Mouse (Mus musculus) MEL (cell line): ENCODE measurements around the gene 1700024G13Rik. TPM values are rescaled to one million over a fixed set of nuclear protein-coding genes. Genes with fewer than 3 reads are reported as not detected.

Experiments
- DNase-seq: peaks from one replicate; pipeline ENCODE4 v3.0.0; 2011; ENCODE audit warnings: low read depth, low spot score
- H3K27ac ChIP-seq: 2 replicates; pipeline ENCODE4 v1.5.1; 2012; ENCODE audit warnings: low read depth, mild to moderate bottlenecking, control low read depth, low read length, moderate library complexity; ENCODE audit not compliant: control insufficient read depth
- H3K27me3 ChIP-seq, 2 experiments: fragments of 150-350 bp in 1 of 2; sonication (generic) in 1 of 2; 2 replicates each; pipeline ENCODE4 v1.6.1; 2012; ENCODE audit warnings: low read length in 2 of 2, mild to moderate bottlenecking in 2 of 2, improper control_type of control experiment in 1 of 2, moderate library complexity in 1 of 2; ENCODE audit not compliant: insufficient read depth in 2 of 2, control insufficient read depth in 1 of 2
- H3K36me3 ChIP-seq, 2 experiments: 2 replicates each; pipeline ENCODE4 v1.6.1; 2012 to 2014; ENCODE audit warnings: low read length in 2 of 2, improper control_type of control experiment in 1 of 2, inconsistent platforms in 1 of 2, mild to moderate bottlenecking in 1 of 2; ENCODE audit not compliant: insufficient read depth in 2 of 2, control insufficient read depth in 1 of 2
- H3K4me1 ChIP-seq, 2 experiments: fragments of 150-350 bp in 1 of 2; sonication (generic) in 1 of 2; 2 replicates each; pipeline ENCODE4 v1.6.1; 2012; ENCODE audit warnings: low read length in 2 of 2, improper control_type of control experiment in 1 of 2, mild to moderate bottlenecking in 1 of 2; ENCODE audit not compliant: insufficient read depth in 2 of 2, control insufficient read depth in 1 of 2
- H3K4me3 ChIP-seq, 2 experiments: fragments of 150-350 bp in 1 of 2; sonication (generic) in 1 of 2; 2 replicates each; pipeline ENCODE4 v1.5.1; 2012; ENCODE audit warnings: low read depth in 2 of 2, low read length in 2 of 2, mild to moderate bottlenecking in 2 of 2, moderate library complexity in 2 of 2, control low read depth in 1 of 2, improper control_type of control experiment in 1 of 2; ENCODE audit not compliant: control insufficient read depth in 1 of 2, insufficient read depth in 1 of 2
- H3K79me2 ChIP-seq: 2 replicates; pipeline ENCODE4 v1.6.1; 2012; ENCODE audit warnings: mild to moderate bottlenecking, low read length, moderate library complexity; ENCODE audit not compliant: control insufficient read depth, poor library complexity, insufficient read depth
- H3K9ac ChIP-seq: 2 replicates; pipeline ENCODE4 v1.6.1; 2012; ENCODE audit warnings: low read depth, mild to moderate bottlenecking, control low read depth, low read length, moderate library complexity; ENCODE audit not compliant: control insufficient read depth, poor library complexity, severe bottlenecking
- H3K9me3 ChIP-seq: fragments of 150-350 bp; sonication (generic); replicated peaks from 2 replicates; pipeline ENCODE4 v1.6.1; 2012; ENCODE audit warnings: mild to moderate bottlenecking, low read length, improper control_type of control experiment, moderate library complexity; ENCODE audit not compliant: insufficient read depth
- BHLHE40 ChIP-seq: IDR thresholded peaks from 2 replicates; pipeline ENCODE4 v1.6.1; 2012; ENCODE audit warnings: low read depth, mild to moderate bottlenecking, inconsistent platforms, low read length, improper control_type of control experiment, borderline replicate concordance
- CHD1 ChIP-seq: IDR thresholded peaks from 2 replicates; pipeline ENCODE4 v1.6.1; 2012; ENCODE audit warnings: low read depth, mild to moderate bottlenecking, inconsistent platforms, low read length, improper control_type of control experiment
- CTCF ChIP-seq, 3 experiments: IDR thresholded peaks in 2 of 3; conservative IDR thresholded peaks in 1 of 3; 2 replicates each; pipeline ENCODE4 v1.5.1; 2011 to 2012; ENCODE audit warnings: low read length in 3 of 3, low read depth in 2 of 3, mild to moderate bottlenecking in 2 of 3, improper control_type of control experiment in 1 of 3, inconsistent platforms in 1 of 3, mixed read lengths in 1 of 3, moderate library complexity in 1 of 3; ENCODE audit not compliant: control insufficient read depth in 1 of 3, insufficient read depth in 1 of 3, poor library complexity in 1 of 3, severe bottlenecking in 1 of 3
- E2F4 ChIP-seq: IDR thresholded peaks from 2 replicates; pipeline ENCODE4 v1.6.1; 2011; ENCODE audit warnings: low read depth, low read length, improper control_type of control experiment, borderline replicate concordance
- EP300 ChIP-seq, 2 experiments: IDR thresholded peaks; 2 replicates each; pipeline ENCODE4 v1.6.1; 2011; ENCODE audit warnings: improper control_type of control experiment in 2 of 2, low read length in 2 of 2, low read depth in 1 of 2, mild to moderate bottlenecking in 1 of 2
- ETS1 ChIP-seq: IDR thresholded peaks from 2 replicates; pipeline ENCODE4 v1.6.1; 2012; ENCODE audit warnings: low read depth, mild to moderate bottlenecking, inconsistent platforms, low read length, improper control_type of control experiment, moderate library complexity
- GABPA ChIP-seq: IDR thresholded peaks from 2 replicates; pipeline ENCODE4 v1.6.1; 2012; ENCODE audit warnings: low read depth, mild to moderate bottlenecking, inconsistent platforms, low read length, improper control_type of control experiment, moderate library complexity
- GATA1 ChIP-seq: IDR thresholded peaks from 2 replicates; pipeline ENCODE4 v1.6.1; 2011; ENCODE audit warnings: low read depth, low read length, improper control_type of control experiment
- HCFC1 ChIP-seq: IDR thresholded peaks from 2 replicates; pipeline ENCODE4 v1.6.1; 2012; ENCODE audit warnings: low read depth, mild to moderate bottlenecking, inconsistent platforms, low read length, improper control_type of control experiment, moderate library complexity
- JUND ChIP-seq: IDR thresholded peaks from 2 replicates; pipeline ENCODE4 v1.6.1; 2011; ENCODE audit warnings: low read depth, mild to moderate bottlenecking, improper control_type of control experiment, low read length
- MAX ChIP-seq: IDR thresholded peaks from 2 replicates; pipeline ENCODE4 v1.6.1; 2011; ENCODE audit warnings: low read length, improper control_type of control experiment
- MAZ ChIP-seq: IDR thresholded peaks from 2 replicates; pipeline ENCODE4 v1.6.1; 2012; ENCODE audit warnings: low read depth, mild to moderate bottlenecking, inconsistent platforms, low read length, improper control_type of control experiment
- MEF2A ChIP-seq: IDR thresholded peaks from 2 replicates; pipeline ENCODE4 v1.6.1; 2014; ENCODE audit warnings: low read depth, mild to moderate bottlenecking, inconsistent platforms, low read length, improper control_type of control experiment; ENCODE audit not compliant: poor library complexity, insufficient replicate concordance, severe bottlenecking; ENCODE audit errors: extremely low read depth
- MYB ChIP-seq: IDR thresholded peaks from 2 replicates; pipeline ENCODE4 v1.6.1; 2011; ENCODE audit warnings: mild to moderate bottlenecking, low read depth, low read length, improper control_type of control experiment
- MYC ChIP-seq: IDR thresholded peaks from 2 replicates; pipeline ENCODE4 v1.6.1; 2011; ENCODE audit warnings: low read depth, mild to moderate bottlenecking, low read length, improper control_type of control experiment, moderate library complexity
- NELFE ChIP-seq: IDR thresholded peaks from 2 replicates; pipeline ENCODE4 v1.6.1; 2011; ENCODE audit warnings: low read depth, low read length, improper control_type of control experiment
- POLR2AphosphoS2 ChIP-seq: IDR thresholded peaks from 2 replicates; pipeline ENCODE4 v1.6.1; 2011; ENCODE audit warnings: low read length, improper control_type of control experiment
- SIN3A ChIP-seq: IDR thresholded peaks from 2 replicates; pipeline ENCODE4 v1.6.1; 2012; ENCODE audit warnings: low read length, improper control_type of control experiment, inconsistent platforms
- SMC3 ChIP-seq: IDR thresholded peaks from 2 replicates; pipeline ENCODE4 v1.6.1; 2011; ENCODE audit warnings: low read depth, low read length, improper control_type of control experiment
- TCF12 ChIP-seq: IDR thresholded peaks from 2 replicates; pipeline ENCODE4 v1.6.1; 2014; ENCODE audit warnings: low read depth, mild to moderate bottlenecking, inconsistent platforms, low read length, improper control_type of control experiment, moderate library complexity
- USF2 ChIP-seq, 2 experiments: IDR thresholded peaks; 2 replicates each; pipeline ENCODE4 v1.6.1; 2011 to 2012; ENCODE audit warnings: improper control_type of control experiment in 2 of 2, low read length in 2 of 2, borderline replicate concordance in 1 of 2, inconsistent platforms in 1 of 2, low read depth in 1 of 2, mild to moderate bottlenecking in 1 of 2; ENCODE audit not compliant: insufficient read depth in 1 of 2
- ZC3H11A ChIP-seq: IDR thresholded peaks from 2 replicates; pipeline ENCODE4 v1.6.1; 2012; ENCODE audit warnings: low read depth, mild to moderate bottlenecking, inconsistent platforms, low read length, improper control_type of control experiment
- ZKSCAN1 ChIP-seq: IDR thresholded peaks from 2 replicates; pipeline ENCODE4 v1.6.1; 2012; ENCODE audit warnings: low read depth, mild to moderate bottlenecking, inconsistent platforms, low read length, improper control_type of control experiment, moderate library complexity
- ZMIZ1 ChIP-seq: IDR thresholded peaks from 2 replicates; pipeline ENCODE4 v1.6.1; 2012; ENCODE audit warnings: low read depth, mild to moderate bottlenecking, inconsistent platforms, low read length, improper control_type of control experiment, moderate library complexity
- polyA plus RNA-seq, 2 experiments: library from polyadenylated mRNA; stranded (reverse) in 1 of 2; unstranded in 1 of 2; fragments of >175 nt in 1 of 2; fragments of >200 nt in 1 of 2; gene quantifications; 2 replicates each; pipeline versions ENCODE4 v1.2.1 to v1.2.4; 2012; ENCODE audit warnings: low replicate concordance in 2 of 2, low read depth in 1 of 2; ENCODE audit not compliant: insufficient read length in 2 of 2, insufficient read depth in 1 of 2, missing spikeins in 1 of 2
- total RNA-seq: library from RNA; depleted of rRNA; stranded (reverse); fragments of 300-350 nt; gene quantifications from 2 replicates; pipeline ENCODE4 v1.2.3, GENCODE M21; 2012

Gene 1700024G13Rik
- total and polyA plus RNA-seq, 3 experiments, result not detected

- no peak overlapping the region for H3K27ac ChIP-seq
- H3K4me1 ChIP-seq, result no peaks in the 10 kb centered on the region
- no peak overlapping the region for H3K4me3 ChIP-seq
- H3K79me2 ChIP-seq, result no peaks in the 10 kb centered on the region
- no peaks in the 10 kb centered on the region for H3K27me3 ChIP-seq
- no peak overlapping the region for H3K9ac ChIP-seq
- no peak for DNase-seq
- TF ChIP-seq MYC, result no peak
- TF ChIP-seq MAZ, result no peak
- no peak for TF ChIP-seq GATA1
- no peak for TF ChIP-seq NELFE
- no peak for TF ChIP-seq MEF2A
- TF ChIP-seq ZC3H11A, result no peak
- TF ChIP-seq E2F4, result no peak
- no peak for TF ChIP-seq POLR2AphosphoS2
- no peak for TF ChIP-seq MYB
- TF ChIP-seq MAX, result no peak
- no peak for TF ChIP-seq BHLHE40
- no peak for TF ChIP-seq SMC3
- no peak for TF ChIP-seq JUND
- TF ChIP-seq ETS1, result no peak
- TF ChIP-seq GABPA, result no peak
- no peak for TF ChIP-seq ZMIZ1
- H3K9me3 ChIP-seq, result no peaks in the 10 kb centered on the region
- H3K36me3 ChIP-seq, result no peaks in the 10 kb centered on the region
Measured at GRCm38 (mm10) chr14:32341823-32342222, 46.4 kb downstream of the 1700024G13Rik start.

DNA sequence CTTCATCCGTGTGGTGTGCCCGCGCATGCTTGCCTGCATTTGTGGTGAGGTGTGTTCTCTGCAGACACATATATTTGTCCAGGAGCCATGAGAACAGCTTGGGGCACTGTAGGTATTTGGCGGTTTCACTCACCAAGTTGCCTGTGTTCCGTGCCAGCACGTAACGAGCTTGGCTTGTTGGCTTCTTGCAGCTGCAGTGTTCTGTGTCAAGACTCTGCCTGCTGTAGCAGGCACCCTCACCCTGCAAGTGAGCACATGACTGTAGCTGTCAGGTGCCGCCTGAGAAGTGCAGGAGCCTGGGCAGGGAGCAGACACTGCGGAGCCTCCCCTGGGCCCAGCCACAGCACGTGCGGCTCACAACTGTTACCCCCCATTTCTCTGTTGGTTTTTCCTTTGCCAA lies 51.6 kb downstream of the 1700024G13Rik start:
- no peak for DNase-seq
- Histone ChIP-seq H3K4me1 (no peaks in the 10 kb centered on the region), H3K36me3 (no peaks in the 10 kb centered on the region), H3K27ac (no peak overlapping the region), H3K9me3 (no peaks in the 10 kb centered on the region), H3K4me3 (no peak overlapping the region), H3K27me3 (no peaks in the 10 kb centered on the region), H3K79me2 (no peaks in the 10 kb centered on the region), H3K9ac (no peak overlapping the region)
- TF ChIP-seq ZC3H11A (no peak), CHD1 (no peak), POLR2AphosphoS2 (no peak), BHLHE40 (no peak), EP300 (IDR thresholded peaks at IDR 0.05; ENCODE audit: low read depth in 1 of 2, low read length in 2 of 2) (no peak), GATA1 (no peak), NELFE (no peak), JUND (no peak), USF2 (IDR thresholded peaks at IDR 0.05; ENCODE audit: borderline replicate concordance in 1 of 2, insufficient read depth in 1 of 2, low read depth in 1 of 2, low read length in 2 of 2) (no peak), MAZ (no peak), CTCF (IDR thresholded peaks at IDR 0.05 in 2 of 3, conservative IDR thresholded peaks at IDR 0.05 in 1 of 3; ENCODE audit: control insufficient read depth in 1 of 3, insufficient read depth in 1 of 3, low read depth in 2 of 3, low read length in 3 of 3, poor library complexity in 1 of 3, severe bottlenecking in 1 of 3) (no peak), SIN3A (no peak), E2F4 (no peak), ZKSCAN1 (no peak), TCF12 (no peak), HCFC1 (no peak)
